Mouse (Mus musculus) cerebellum, adult 2 months (tissue): Measurements from ENCODE around the gene Ctsa.

Source experiments
- CTCF ChIP-seq: fragments of 200-500 bp; IDR thresholded peaks from 2 replicates; pipeline ENCODE4 v1.5.1; 2011; ENCODE audit warnings: low read depth, mild to moderate bottlenecking, control low read depth, low read length, moderate library complexity, borderline replicate concordance; ENCODE audit not compliant: insufficient read depth
- POLR2A ChIP-seq: fragments of 200-500 bp; IDR thresholded peaks from 2 replicates; pipeline ENCODE4 v1.6.1; 2011; ENCODE audit warnings: low read length, control low read depth, borderline replicate concordance; ENCODE audit not compliant: insufficient read depth

DNA sequence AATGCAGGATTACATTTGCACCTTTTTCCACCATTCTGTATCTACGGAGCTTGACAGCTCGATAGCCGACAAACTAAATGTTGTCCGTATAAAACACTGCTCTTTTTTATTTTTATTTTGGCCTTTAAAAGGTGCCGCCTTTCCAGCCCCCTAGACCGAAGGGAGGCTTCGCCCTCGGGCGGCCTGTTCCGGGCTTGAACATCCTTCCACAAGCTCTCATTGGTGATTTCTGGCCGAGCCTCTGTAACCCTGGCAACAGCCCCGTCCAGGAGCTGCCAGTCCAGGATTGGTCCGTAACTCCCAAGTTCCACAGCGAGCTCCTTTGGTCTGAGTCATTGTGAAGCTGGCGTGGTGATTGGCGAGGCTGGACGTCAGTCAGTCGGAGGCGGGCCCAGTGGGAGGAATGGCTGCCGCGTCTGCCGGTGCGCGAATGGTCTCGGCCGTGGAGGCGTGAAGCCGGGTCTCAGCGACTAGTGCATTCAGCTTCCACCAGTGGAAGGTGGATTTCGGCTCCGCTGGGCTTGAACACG, 10.0 kb upstream of the Ctsa start, which contains the start of gene Zswim1:
- TF ChIP-seq POLR2A (peak; percentile 94), CTCF (no peak)
